Mouse (Mus musculus) cortical plate, adult 2 months (tissue): ENCODE measurements at regions not wholly inside any gene's neighbourhood (a gene's known extent, or its start where the extent isn't known, plus 50 kb on each side); places are given as distances from the start of the nearest gene placed in this dataset.

Source experiments
- CTCF ChIP-seq: fragments of 200-500 bp; IDR thresholded peaks from 2 replicates; pipeline ENCODE4 v1.5.1; 2011; ENCODE audit warnings: mild to moderate bottlenecking, control low read depth, low read length; ENCODE audit not compliant: insufficient read depth; ENCODE audit errors: extremely low read depth
- POLR2A ChIP-seq: fragments of 200-500 bp; IDR thresholded peaks from 2 replicates; pipeline ENCODE4 v1.6.1; 2011; ENCODE audit warnings: mild to moderate bottlenecking, low read length, control low read depth; ENCODE audit not compliant: insufficient read depth; ENCODE audit errors: extremely low read depth

GRCm38 (mm10) chr14:15934729-15935128 lies 314.4 kb upstream of the Ngly1 start:
- TF ChIP-seq CTCF (no peak), POLR2A (no peak)
